Mouse (Mus musculus) B cell, adult 2 months (primary cell): ENCODE data around the gene Rufy1.

Source experiments
- DNase-seq, 2 experiments: peaks; one replicate each; pipeline ENCODE4 v3.0.0; 2022

Rufy1 gene

GRCm38 (mm10) chr11:50430277-50431133 is at the start of gene Rufy1:
Gene Rufy1, minus strand, starts transcription at chr11:50431125.
- peak; percentile 86 to 90 for DNase-seq

DNA sequence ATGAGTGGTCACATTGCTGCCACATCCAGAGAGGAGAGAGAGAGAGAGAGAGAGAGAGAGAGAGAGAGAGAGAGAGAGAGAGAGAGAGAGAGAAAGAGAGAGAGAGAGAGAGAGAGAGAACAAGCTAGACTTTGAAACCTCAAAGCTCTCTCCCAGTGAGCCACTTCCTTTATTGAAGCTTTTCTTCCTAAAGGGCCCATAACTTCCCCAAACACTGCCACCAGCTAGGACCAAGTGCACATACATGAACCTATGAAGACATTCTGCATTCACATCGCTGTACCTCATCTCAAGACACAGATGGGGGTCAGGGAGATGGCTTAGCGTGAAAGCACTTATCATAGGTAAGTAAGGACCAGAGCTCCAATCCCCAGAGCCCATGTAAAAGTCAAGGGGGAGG is 47.1 kb upstream of the Rufy1 start:
- DNase-seq: no peak

GRCm38 (mm10) chr11:50477486-50478070 is 46.7 kb upstream of the Rufy1 start:
- DNase-seq: no peak

- DNase-seq: no peak
Measured at GRCm38 (mm10) chr11:50476971-50477370, 46.0 kb upstream of the Rufy1 start.

DNA sequence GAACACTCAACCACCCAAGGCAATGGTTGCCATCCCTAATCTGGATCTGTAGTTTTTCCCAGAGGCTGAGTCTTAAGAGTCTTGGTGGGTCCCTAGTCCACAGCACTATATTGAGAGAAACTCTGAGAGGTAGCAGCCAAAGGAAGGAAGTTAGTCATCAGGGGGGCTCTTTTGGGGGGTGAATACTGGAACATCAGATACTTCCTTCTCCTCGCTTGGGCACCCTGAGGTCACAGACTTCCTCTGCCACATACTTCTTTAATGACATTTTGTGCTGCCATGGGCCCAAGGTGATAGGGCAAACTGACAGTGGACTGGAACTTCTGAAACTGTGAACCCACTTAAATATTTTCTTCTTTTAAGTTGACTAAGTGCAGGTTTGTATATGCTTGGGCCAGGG is 43.0 kb upstream of the Rufy1 start:
- DNase-seq: peak; percentile 37 to 46

- DNase-seq: no peak
Measured at GRCm38 (mm10) chr11:50472161-50472939, 41.4 kb upstream of the Rufy1 start.

DNA sequence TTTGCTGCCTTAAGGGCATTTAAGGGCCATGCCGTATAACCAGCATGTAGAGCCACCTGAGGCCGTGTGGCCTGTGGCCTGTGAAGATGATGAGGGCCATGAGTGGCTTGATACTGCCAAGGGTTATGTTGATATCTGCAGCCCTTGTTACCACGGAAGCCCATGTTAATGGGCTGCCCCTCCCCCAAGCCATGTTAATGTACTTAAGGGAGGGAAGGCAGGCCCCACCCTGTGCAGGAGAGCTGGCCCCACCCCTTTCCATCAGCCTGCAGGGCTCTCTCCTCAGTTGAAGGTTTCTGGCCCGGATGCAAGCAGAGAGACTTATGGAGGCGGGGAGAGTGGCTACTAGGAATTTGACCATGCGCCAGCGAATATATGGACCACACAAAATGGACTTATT is 30.6 kb upstream of the Rufy1 start:
- DNase-seq: no peak

- DNase-seq: no peak
Measured at GRCm38 (mm10) chr11:50459250-50459649, 28.3 kb upstream of the Rufy1 start.

DNA sequence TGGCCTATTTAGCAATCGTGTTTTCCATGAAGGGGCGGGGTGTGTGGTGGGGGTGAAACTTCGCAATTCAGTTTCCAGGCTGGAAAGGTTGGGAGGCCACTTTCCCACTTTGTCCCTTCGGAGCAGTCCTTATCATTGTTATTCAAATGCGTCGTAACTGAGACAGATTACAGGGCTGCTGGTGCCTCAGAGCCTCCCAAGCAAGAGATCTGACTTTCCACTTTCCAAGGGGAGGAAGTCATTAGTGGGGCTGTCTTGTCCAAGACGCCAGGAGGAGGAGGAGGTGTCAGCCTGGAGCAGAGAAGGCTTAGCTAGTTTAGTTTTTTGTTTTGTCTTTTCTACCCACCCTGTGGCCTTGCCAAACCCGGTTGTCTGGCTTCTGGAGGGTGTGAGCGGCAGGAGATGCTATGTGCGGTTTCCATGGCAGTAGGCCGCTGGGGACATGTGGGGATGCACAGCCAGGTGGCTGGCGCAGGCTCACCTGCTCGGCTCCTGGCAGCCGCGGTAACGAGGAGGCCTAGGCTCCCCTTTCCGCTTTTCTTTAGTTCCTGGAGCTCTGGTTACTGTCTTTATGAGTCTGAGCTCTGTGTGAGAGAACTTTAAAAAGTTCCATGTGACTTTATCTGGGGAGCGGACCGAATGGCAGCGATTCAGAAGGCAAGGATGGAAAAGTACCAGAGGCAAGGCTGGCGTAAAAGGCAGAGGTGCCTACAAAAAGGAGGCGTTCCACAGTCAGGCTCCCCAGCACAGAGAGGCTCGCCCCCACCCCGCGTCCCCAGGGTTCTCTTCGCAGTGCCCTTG is 26.4 kb upstream of the Rufy1 start:
- DNase-seq: no peak

DNA sequence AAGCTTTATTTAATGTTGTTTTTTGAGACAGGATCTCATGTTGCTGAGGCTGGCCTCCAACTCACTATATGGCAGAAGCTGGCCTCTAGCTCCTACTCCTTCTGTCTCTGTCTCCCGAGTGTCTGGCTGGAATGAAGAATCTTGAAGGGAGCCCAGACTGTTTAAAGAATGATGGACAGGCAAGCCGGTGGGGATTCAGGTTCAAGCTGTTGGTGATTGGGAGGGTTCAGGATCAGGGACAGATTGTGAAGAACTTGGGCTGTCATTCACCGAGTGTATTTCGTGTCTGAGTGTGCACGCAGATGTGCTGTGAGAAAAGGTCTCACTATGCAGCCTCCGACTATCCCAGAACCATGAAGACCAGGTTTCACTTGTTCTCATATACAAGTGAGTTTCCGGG is 25.5 kb upstream of the Rufy1 start:
- DNase-seq: no peak

GRCm38 (mm10) chr11:50454934-50455333 is 24.0 kb upstream of the Rufy1 start:
- no peak for DNase-seq

DNA sequence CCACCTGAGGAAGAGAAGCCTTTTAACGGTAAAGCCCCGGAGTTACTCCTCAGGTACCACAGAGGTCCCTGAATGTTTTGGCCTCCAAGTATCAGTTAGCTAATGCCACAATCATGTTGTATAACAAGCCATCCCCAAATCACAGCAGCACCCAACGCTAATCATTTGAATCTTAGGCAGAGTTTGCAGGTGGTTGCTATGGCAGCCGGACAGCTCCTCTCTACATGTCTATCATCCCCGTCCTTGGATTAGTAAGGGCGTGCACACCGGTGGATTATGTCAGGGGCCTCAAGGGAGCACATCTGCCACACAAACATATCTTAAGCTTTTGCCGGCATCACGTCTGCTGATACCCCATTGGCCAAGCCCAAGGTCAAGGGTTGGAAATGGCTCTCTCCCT is 19.3 kb upstream of the Rufy1 start:
- DNase-seq: no peak

DNA sequence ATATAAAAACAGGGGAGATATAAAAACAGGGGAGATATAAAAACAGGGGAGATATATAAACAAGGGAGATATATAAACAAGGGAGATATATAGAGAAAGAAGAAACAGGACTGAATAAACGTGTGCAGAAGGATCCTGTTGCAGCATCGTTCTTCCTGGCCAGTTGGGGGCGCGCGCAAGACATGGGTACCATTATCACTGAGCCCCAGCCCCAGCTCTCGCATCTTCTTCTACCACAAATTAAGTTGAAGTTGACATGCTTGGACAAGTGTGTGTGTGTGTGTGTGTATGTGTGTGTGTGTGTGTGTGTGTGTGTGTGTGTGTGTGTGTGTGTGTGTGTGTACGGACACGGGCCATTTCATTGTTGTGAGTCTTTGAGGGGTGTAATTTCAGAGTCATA is 17.2 kb upstream of the Rufy1 start:
- DNase-seq: peak in 1 of 2 experiments; percentile 28

DNA sequence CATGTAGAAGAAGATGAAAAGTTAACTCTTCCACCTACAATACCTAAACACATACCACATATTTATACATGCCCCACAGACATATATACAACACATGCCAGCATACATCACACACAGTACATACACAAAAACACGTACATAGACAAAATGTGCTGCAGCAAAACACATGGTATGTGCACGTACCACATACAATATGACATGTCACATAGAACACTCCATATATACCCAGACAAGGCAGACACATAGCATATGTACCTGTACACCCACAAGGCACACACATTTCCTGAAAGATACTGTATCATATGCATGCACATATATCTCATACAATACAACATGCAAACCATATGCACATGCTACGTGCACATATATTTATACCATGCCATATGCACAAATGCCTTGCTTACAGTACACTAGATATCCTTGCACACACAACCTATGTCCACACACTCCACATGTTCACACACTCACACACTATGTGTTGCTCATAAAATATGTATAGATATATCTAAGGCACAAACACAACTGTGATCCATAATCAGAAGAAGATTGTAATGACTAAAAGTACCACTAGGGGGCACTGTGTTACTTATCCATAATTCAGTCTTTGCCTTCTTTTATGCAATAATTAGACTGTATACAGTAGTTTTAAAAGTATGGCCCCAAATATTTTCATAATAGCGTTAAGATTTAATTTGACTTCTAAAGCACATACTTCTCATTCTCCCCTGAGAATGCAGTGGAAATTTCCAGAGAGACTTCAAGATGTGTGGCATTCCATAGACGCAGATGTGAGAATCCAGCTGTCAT is 12.5 kb upstream of the Rufy1 start:
- DNase-seq: no peak

- DNase-seq: no peak
Measured at GRCm38 (mm10) chr11:50441637-50442036, 10.7 kb upstream of the Rufy1 start.

DNA sequence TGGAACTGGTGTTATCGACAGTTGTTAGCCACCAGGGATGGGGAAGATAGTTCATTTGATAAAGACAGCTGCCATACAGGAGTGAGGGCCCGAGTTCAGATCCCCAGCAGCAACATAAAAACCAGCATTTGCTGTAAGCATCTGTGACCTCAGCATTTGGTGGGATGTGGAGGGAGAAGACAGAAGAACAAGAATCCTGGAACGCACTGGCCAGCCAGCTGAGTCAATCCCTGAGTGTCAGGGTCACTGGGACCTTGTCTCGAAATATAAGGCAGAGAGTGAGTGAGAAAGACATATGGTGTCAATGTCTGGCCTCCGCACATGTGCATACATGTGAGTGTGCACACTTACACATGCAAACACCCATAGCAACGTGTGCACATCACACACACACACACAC is 9.8 kb upstream of the Rufy1 start:
- no peak for DNase-seq

DNA sequence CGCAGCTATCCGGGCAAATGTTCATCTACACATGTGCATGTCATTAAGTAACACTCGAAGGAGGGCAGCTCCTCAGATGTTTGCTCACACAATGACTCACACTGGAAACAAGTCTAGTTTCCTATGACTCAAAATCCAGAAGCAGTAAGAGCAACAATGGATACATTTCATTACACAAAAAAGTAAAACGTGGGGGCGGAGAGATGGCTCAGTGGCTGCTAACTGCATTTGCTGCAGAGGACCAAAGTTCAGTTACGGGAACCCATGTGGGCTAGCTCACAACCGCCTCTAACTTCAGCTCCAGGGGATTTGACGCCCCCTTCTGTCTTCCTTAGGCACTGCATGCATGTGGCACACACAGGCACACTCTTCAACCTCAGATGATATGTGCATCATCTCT is 8.9 kb upstream of the Rufy1 start:
- peak; percentile 21 to 35 for DNase-seq

DNA sequence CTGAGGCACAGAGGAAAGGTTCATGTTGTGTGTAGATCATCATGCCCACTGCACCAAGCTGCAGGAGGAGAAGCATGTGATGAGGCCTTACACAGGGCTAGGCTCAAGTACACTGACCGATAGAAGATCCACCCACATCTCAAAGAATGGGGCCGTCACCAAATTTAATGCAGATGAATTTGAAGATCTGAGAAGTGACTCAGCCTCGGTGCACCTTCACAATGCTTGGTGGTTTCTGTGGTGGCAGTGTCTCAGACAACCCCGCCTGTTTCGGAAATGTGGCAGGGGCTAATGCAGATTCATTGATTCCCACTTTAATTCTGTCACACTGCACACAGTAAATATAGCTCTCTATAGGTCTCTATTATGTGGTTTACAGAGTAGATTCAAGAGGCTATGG is 2.0 kb upstream of the Rufy1 start:
- DNase-seq: no peak

DNA sequence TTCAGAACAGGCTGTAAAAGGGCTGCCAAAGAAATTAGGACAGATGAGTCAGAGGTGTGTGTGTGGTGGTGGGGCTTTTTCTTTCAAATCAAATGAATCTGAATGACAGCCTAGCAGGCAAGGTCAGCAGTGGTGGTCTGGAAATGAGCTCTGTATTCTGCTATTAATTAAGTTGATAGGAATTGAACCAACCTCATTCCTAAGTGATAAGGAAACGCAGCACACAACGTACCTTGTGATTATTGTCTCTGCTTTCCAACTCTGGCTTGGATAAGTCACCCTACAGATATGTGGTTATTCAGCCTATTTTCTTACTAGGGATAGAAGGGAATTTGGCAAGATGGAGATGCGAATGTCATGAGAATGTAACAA is 1.1 kb upstream of the Rufy1 start:
- DNase-seq: no peak

- peak; percentile 66 to 69 for DNase-seq
Measured at GRCm38 (mm10) chr11:50431134-50432068, 476 bp upstream of the Rufy1 start.

- DNase-seq: no peak
Measured at GRCm38 (mm10) chr11:50426056-50426455, 4.9 kb downstream of the Rufy1 start.
